Mouse (Mus musculus): ENCODE measurements around the gene Ehbp1. TPM values are rescaled to one million over a fixed set of nuclear protein-coding genes. Genes with fewer than 3 reads are reported as not detected.

The Ehbp1 gene
- polyA plus RNA-seq, 1 experiment from 2014 or later = 12.2 TPM

DNA sequence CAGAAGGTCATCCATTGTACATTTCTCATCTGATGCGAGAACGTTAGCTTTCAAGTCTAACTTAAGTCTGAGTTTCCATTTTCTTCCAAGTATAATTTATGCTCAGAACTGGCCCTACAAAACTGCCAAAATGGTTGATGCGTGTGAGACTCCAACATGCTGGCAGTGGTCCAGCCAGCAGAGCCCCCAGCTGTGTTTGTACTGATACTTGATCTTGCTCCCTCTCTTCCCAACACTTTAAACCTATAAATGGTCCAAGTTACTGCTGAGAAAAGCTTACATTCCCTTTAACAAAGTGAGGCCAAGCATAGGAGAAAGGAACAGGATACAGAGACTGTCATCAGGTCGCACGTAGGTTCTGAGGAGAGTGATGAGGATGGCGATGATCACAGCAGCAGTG is 111.2 kb downstream of the Ehbp1 start:
- Histone ChIP-seq H3K27ac (ENCODE audit: low read depth) (no peak overlapping the region), H3K27me3 (replicated peaks; ENCODE audit: control insufficient read depth, insufficient read depth, low read length) (no peaks in the 10 kb centered on the region), H3K9ac (ENCODE audit: low read length) (no peak overlapping the region), H3K36me3 (ENCODE audit: control insufficient read depth, insufficient read depth, low read length) (no peaks in the 10 kb centered on the region), H3K4me3 (ENCODE audit: low read depth, low read length) (no peak overlapping the region), H3K4me1 (replicated peaks; ENCODE audit: control insufficient read depth, insufficient read depth, low read length) (no peaks in the 10 kb centered on the region), H3K9me3 (ENCODE audit: control insufficient read depth, low read length) (no peaks in the 10 kb centered on the region), H3K4me2 (ENCODE audit: low read length) (no peak overlapping the region)
- 55% methylated on average over 6 of the region's 6 CpGs for WGBS
- ATAC-seq (replicated peaks; ENCODE audit: low FRiP score, low TSS enrichment, low read depth) = no peak
- no peak for DNase-seq (ENCODE audit: low spot score)

DNA sequence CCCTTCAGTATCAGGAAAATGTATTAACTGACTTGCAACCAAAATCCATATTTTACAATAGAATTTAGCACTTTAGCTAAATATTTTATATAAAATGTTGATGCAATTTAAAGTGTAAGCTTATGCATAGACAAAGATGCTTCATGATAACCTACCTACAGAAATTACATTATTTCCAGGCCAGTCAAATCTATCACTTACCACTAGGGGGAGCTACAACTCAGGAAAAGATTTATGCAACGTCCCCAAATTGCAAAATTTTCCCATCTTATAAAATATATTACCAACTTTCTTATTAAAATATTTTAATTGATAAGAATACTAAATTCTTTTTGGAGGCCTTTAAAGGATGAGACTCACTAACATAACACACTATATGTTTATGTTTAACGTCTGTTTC is 116.5 kb downstream of the Ehbp1 start:
- no peak overlapping the region for H3K27ac ChIP-seq (ENCODE audit: low read depth)
- no peak overlapping the region for H3K4me2 ChIP-seq (ENCODE audit: low read length)
- no peak overlapping the region for H3K9ac ChIP-seq (ENCODE audit: low read length)
- no peaks in the 10 kb centered on the region for H3K9me3 ChIP-seq (ENCODE audit: control insufficient read depth, low read length)
- H3K27me3 ChIP-seq (replicated peaks; ENCODE audit: control insufficient read depth, insufficient read depth, low read length) = no peaks in the 10 kb centered on the region
- 45% methylated on average over 2 of the region's 2 CpGs for WGBS
- H3K36me3 ChIP-seq (ENCODE audit: control insufficient read depth, insufficient read depth, low read length) = no peaks in the 10 kb centered on the region
- DNase-seq (ENCODE audit: low spot score) = no peak
- no peak for ATAC-seq (replicated peaks; ENCODE audit: low FRiP score, low TSS enrichment, low read depth)
- no peak overlapping the region for H3K4me3 ChIP-seq (ENCODE audit: low read depth, low read length)
- H3K4me1 ChIP-seq (replicated peaks; ENCODE audit: control insufficient read depth, insufficient read depth, low read length) = no peaks in the 10 kb centered on the region

GRCm38 (mm10) chr11:22218222-22218621 is 123.9 kb downstream of the Ehbp1 start:
- Histone ChIP-seq H3K4me2 (ENCODE audit: low read length) (no peak overlapping the region), H3K27ac (ENCODE audit: low read depth) (no peak overlapping the region), H3K9me3 (ENCODE audit: control insufficient read depth, low read length) (no peaks in the 10 kb centered on the region), H3K4me3 (ENCODE audit: low read depth, low read length) (no peak overlapping the region), H3K9ac (ENCODE audit: low read length) (no peak overlapping the region), H3K4me1 (replicated peaks; ENCODE audit: control insufficient read depth, insufficient read depth, low read length) (no peaks in the 10 kb centered on the region), H3K36me3 (ENCODE audit: control insufficient read depth, insufficient read depth, low read length) (no peaks in the 10 kb centered on the region), H3K27me3 (replicated peaks; ENCODE audit: control insufficient read depth, insufficient read depth, low read length) (no peaks in the 10 kb centered on the region)
- 82% methylated on average over 2 of the region's 2 CpGs for WGBS
- DNase-seq (ENCODE audit: low spot score) (no peak), ATAC-seq (replicated peaks; ENCODE audit: low FRiP score, low TSS enrichment, low read depth) (no peak)

DNA sequence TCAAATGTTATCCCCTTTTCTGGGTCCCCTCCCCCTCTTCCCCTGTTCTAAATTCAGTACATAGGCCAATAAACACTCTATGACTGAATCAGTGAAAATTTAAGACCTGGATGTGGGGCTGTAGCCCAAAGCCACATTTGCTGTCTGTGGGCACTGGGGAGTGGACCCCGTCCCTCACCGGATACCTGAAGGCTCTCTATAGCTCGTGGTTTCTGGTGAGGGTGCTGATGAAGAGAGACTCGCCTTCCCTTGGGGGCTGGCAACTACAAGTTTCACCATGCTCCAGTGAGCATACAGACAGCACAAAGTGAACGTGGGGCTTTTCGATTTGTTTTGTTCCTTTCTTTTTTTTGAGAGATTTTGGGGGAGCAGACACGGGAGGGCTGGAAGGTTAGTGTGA is 125.2 kb downstream of the Ehbp1 start:
- Histone ChIP-seq H3K9ac (ENCODE audit: low read length) (no peak overlapping the region), H3K36me3 (ENCODE audit: control insufficient read depth, insufficient read depth, low read length) (no peaks in the 10 kb centered on the region), H3K4me2 (ENCODE audit: low read length) (no peak overlapping the region), H3K9me3 (ENCODE audit: control insufficient read depth, low read length) (no peaks in the 10 kb centered on the region), H3K27ac (ENCODE audit: low read depth) (no peak overlapping the region), H3K4me1 (replicated peaks; ENCODE audit: control insufficient read depth, insufficient read depth, low read length) (no peaks in the 10 kb centered on the region), H3K27me3 (replicated peaks; ENCODE audit: control insufficient read depth, insufficient read depth, low read length) (no peaks in the 10 kb centered on the region), H3K4me3 (ENCODE audit: low read depth, low read length) (no peak overlapping the region)
- DNase-seq (ENCODE audit: low spot score) (no peak), ATAC-seq (replicated peaks; ENCODE audit: low FRiP score, low TSS enrichment, low read depth) (no peak)
- WGBS = 93% methylated on average over 7 of the region's 7 CpGs

- H3K9me3 ChIP-seq (ENCODE audit: control insufficient read depth, low read length) = no peaks in the 10 kb centered on the region
- H3K27ac ChIP-seq (ENCODE audit: low read depth) = no peak overlapping the region
- no peak overlapping the region for H3K4me2 ChIP-seq (ENCODE audit: low read length)
- no peaks in the 10 kb centered on the region for H3K4me1 ChIP-seq (replicated peaks; ENCODE audit: control insufficient read depth, insufficient read depth, low read length)
- H3K27me3 ChIP-seq (replicated peaks; ENCODE audit: control insufficient read depth, insufficient read depth, low read length) = no peaks in the 10 kb centered on the region
- ATAC-seq (replicated peaks; ENCODE audit: low FRiP score, low TSS enrichment, low read depth) (no peak), DNase-seq (ENCODE audit: low spot score) (no peak)
- H3K4me3 ChIP-seq (ENCODE audit: low read depth, low read length) = no peak overlapping the region
- no peaks in the 10 kb centered on the region for H3K36me3 ChIP-seq (ENCODE audit: control insufficient read depth, insufficient read depth, low read length)
- no peak overlapping the region for H3K9ac ChIP-seq (ENCODE audit: low read length)
- 41% methylated on average over 1 of the region's 1 CpGs for WGBS
These were observed 135.5 kb downstream of the Ehbp1 start for GRCm38 (mm10) chr11:22206611-22207010.

DNA sequence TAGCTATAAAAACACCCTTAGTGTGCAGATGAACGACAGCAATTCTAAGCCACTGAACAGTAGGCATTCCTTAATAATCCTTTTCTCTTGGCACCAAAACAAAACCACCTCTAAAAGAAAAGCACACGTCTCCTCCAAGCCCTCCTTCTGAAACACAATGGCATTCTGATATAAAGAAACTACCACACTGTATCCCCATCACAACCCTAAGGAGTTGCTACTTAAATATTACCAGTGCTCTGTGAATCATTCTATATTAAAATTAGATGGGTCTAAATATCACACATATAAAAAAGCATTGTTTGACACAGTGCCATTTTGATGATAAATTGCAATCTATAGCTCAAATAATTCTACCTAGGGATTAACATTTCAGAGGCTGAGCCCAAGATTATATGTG is 135.9 kb downstream of the Ehbp1 start:
- Histone ChIP-seq H3K9me3 (ENCODE audit: control insufficient read depth, low read length) (no peaks in the 10 kb centered on the region), H3K4me3 (ENCODE audit: low read depth, low read length) (no peak overlapping the region), H3K36me3 (ENCODE audit: control insufficient read depth, insufficient read depth, low read length) (no peaks in the 10 kb centered on the region), H3K27me3 (replicated peaks; ENCODE audit: control insufficient read depth, insufficient read depth, low read length) (no peaks in the 10 kb centered on the region), H3K4me2 (ENCODE audit: low read length) (no peak overlapping the region), H3K9ac (ENCODE audit: low read length) (no peak overlapping the region), H3K4me1 (replicated peaks; ENCODE audit: control insufficient read depth, insufficient read depth, low read length) (no peaks in the 10 kb centered on the region), H3K27ac (ENCODE audit: low read depth) (no peak overlapping the region)
- DNase-seq (ENCODE audit: low spot score) (no peak), ATAC-seq (replicated peaks; ENCODE audit: low FRiP score, low TSS enrichment, low read depth) (no peak)
- 72% methylated on average over 2 of the region's 2 CpGs for WGBS

DNA sequence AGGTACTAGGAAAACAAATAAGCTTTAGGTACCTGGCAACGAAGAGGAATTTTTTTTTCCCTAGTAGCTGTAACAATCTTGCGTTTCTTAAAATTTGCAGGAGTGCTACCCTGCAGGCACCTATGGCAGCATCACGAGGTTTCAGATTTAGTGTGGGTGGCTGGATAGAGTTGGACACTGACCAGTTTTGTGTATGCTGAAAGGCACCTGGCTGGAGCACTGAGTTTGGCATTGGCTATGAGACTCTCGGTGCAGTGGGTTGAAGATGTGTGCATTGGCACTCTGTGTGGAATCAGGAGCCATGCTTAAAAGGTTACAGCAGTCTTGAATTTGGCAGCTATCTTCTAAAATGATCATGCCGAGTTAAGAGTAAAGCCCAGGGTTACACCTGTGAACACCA is 138.7 kb downstream of the Ehbp1 start:
- Histone ChIP-seq H3K4me3 (ENCODE audit: low read depth, low read length) (no peak overlapping the region), H3K4me2 (ENCODE audit: low read length) (no peak overlapping the region), H3K27me3 (replicated peaks; ENCODE audit: control insufficient read depth, insufficient read depth, low read length) (no peaks in the 10 kb centered on the region), H3K4me1 (replicated peaks; ENCODE audit: control insufficient read depth, insufficient read depth, low read length) (no peaks in the 10 kb centered on the region), H3K9ac (ENCODE audit: low read length) (no peak overlapping the region), H3K27ac (ENCODE audit: low read depth) (no peak overlapping the region), H3K36me3 (ENCODE audit: control insufficient read depth, insufficient read depth, low read length) (no peaks in the 10 kb centered on the region), H3K9me3 (ENCODE audit: control insufficient read depth, low read length) (no peaks in the 10 kb centered on the region)
- ATAC-seq (replicated peaks; ENCODE audit: low FRiP score, low TSS enrichment, low read depth) = no peak
- no peak for DNase-seq (ENCODE audit: low spot score)
- 88% methylated on average over 5 of the region's 5 CpGs for WGBS

DNA sequence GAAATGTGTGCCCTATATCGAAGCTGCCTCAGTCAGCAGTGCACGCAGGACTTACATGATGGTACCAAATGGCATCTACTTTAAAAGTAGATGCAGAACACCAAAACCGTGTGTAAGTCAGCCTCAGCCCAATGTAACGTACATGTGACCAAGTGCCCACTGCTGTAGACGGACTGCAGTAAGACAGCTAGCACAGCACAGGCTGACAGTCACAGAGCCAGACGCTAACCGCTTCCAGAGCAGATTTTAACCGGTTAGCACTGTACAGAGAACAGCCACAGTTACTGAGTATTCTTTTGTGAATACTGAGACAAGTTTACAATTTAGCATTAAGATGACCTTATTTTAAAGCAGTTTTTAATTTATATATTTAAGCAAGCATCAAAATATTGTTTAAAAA is 141.0 kb downstream of the Ehbp1 start:
- ATAC-seq (replicated peaks; ENCODE audit: low FRiP score, low TSS enrichment, low read depth) (no peak), DNase-seq (ENCODE audit: low spot score) (no peak)
- no peaks in the 10 kb centered on the region for H3K27me3 ChIP-seq (replicated peaks; ENCODE audit: control insufficient read depth, insufficient read depth, low read length)
- H3K4me1 ChIP-seq (replicated peaks; ENCODE audit: control insufficient read depth, insufficient read depth, low read length) = no peaks in the 10 kb centered on the region
- no peak overlapping the region for H3K27ac ChIP-seq (ENCODE audit: low read depth)
- H3K4me2 ChIP-seq (ENCODE audit: low read length) = no peak overlapping the region
- no peaks in the 10 kb centered on the region for H3K36me3 ChIP-seq (ENCODE audit: control insufficient read depth, insufficient read depth, low read length)
- no peak overlapping the region for H3K4me3 ChIP-seq (ENCODE audit: low read depth, low read length)
- H3K9ac ChIP-seq (ENCODE audit: low read length) = no peak overlapping the region
- 86% methylated on average over 8 of the region's 8 CpGs for WGBS
- H3K9me3 ChIP-seq (ENCODE audit: control insufficient read depth, low read length) = no peaks in the 10 kb centered on the region

DNA sequence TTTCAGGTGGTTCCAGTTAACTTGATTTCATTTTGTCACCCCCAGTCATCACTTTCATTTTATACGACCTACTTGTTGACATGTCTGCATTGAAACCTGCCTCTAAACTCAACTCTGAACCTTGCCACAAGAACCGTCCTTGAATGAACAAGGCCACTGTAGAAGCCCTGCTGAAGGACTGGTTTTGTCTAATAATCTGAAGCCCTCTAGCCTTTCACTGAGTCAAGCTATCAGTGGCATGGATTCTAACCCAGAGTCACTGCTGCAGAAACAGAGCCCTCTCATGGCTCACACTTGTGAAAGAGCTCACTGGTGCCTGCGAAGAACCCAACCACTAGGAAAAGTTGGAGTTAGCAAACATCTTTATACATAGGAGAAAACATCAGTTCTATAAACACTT is 142.2 kb downstream of the Ehbp1 start:
- DNase-seq (ENCODE audit: low spot score) (no peak), ATAC-seq (replicated peaks; ENCODE audit: low FRiP score, low TSS enrichment, low read depth) (no peak)
- WGBS = 77% methylated on average over 3 of the region's 3 CpGs
- no peaks in the 10 kb centered on the region for H3K36me3 ChIP-seq (ENCODE audit: control insufficient read depth, insufficient read depth, low read length)
- H3K27me3 ChIP-seq (replicated peaks; ENCODE audit: control insufficient read depth, insufficient read depth, low read length) = no peaks in the 10 kb centered on the region
- H3K27ac ChIP-seq (ENCODE audit: low read depth) = no peak overlapping the region
- H3K4me1 ChIP-seq (replicated peaks; ENCODE audit: control insufficient read depth, insufficient read depth, low read length) = no peaks in the 10 kb centered on the region
- no peak overlapping the region for H3K9ac ChIP-seq (ENCODE audit: low read length)
- H3K4me2 ChIP-seq (ENCODE audit: low read length) = no peak overlapping the region
- H3K4me3 ChIP-seq (ENCODE audit: low read depth, low read length) = no peak overlapping the region
- H3K9me3 ChIP-seq (ENCODE audit: control insufficient read depth, low read length) = no peaks in the 10 kb centered on the region

All from intestine, embryonic 14.5 days (tissue).